Mouse (Mus musculus) c-Kit-positive CD71-positive TER-119-negative erythroid progenitor cells, embryonic 14.5 days (primary cell): ENCODE data around the gene Gm128.
A peak's percentile ranks its signal among the peaks of the same experiment; 100 is the strongest.

Experiments used
- DNase-seq: peaks from one replicate; pipeline ENCODE4 v3.0.0-alpha.2; 2013; ENCODE audit warnings: low read depth

The Gm128 gene

GRCm38 (mm10) chr3:95269789-95270188 is 28.4 kb upstream of the Gm128 start:
- DNase-seq: no peak

GRCm38 (mm10) chr3:95267855-95268254 is 26.5 kb upstream of the Gm128 start:
- DNase-seq: no peak

GRCm38 (mm10) chr3:95266052-95266451 is 24.7 kb upstream of the Gm128 start:
- no peak for DNase-seq

GRCm38 (mm10) chr3:95264724-95265123 is 23.3 kb upstream of the Gm128 start:
- no peak for DNase-seq

GRCm38 (mm10) chr3:95263089-95263739 is 21.8 kb upstream of the Gm128 start:
- peak; percentile 56 for DNase-seq

- no peak for DNase-seq
Measured at GRCm38 (mm10) chr3:95261975-95262374, 20.6 kb upstream of the Gm128 start.

GRCm38 (mm10) chr3:95256931-95257330 is 15.5 kb upstream of the Gm128 start:
- no peak for DNase-seq

GRCm38 (mm10) chr3:95250783-95251424 is 9.5 kb upstream of the Gm128 start, which contains the start of gene Bnipl:
Gene Bnipl, minus strand, starts transcription at chr3:95251193.
- DNase-seq: no peak

GRCm38 (mm10) chr3:95250361-95250760 is 9.0 kb upstream of the Gm128 start:
- no peak for DNase-seq

GRCm38 (mm10) chr3:95247660-95248336 is 6.4 kb upstream of the Gm128 start:
- no peak for DNase-seq

GRCm38 (mm10) chr3:95246465-95247231 is 5.2 kb upstream of the Gm128 start:
- DNase-seq: no peak

GRCm38 (mm10) chr3:95243086-95243485 is 1.7 kb upstream of the Gm128 start:
- DNase-seq: no peak

- no peak for DNase-seq
Measured at GRCm38 (mm10) chr3:95240900-95241299, 498 bp downstream of the Gm128 start.

GRCm38 (mm10) chr3:95239971-95240370 is 1.4 kb downstream of the Gm128 start:
- DNase-seq: no peak

GRCm38 (mm10) chr3:95239022-95239421 is 2.4 kb downstream of the Gm128 start:
- DNase-seq: no peak

- DNase-seq: no peak
Measured at GRCm38 (mm10) chr3:95237541-95238099, 3.8 kb downstream of the Gm128 start.

- no peak for DNase-seq
Measured at GRCm38 (mm10) chr3:95235386-95236301, 5.8 kb downstream of the Gm128 start.

- no peak for DNase-seq
Measured at GRCm38 (mm10) chr3:95233303-95233980, 8.0 kb downstream of the Gm128 start.

- no peak for DNase-seq
Measured at GRCm38 (mm10) chr3:95232771-95233170, 8.6 kb downstream of the Gm128 start.
